Mouse (Mus musculus) forebrain, embryonic 14.5 days (tissue): ENCODE results near the gene Prrc2a. TPM values are rescaled to one million over a fixed set of nuclear protein-coding genes. Genes with fewer than 3 reads are reported as not detected.

Experiments
- ATAC-seq: fragments of 200-750 bp; cut with Nextera tagmentation; 2 replicates; pipeline ENCODE4 v1.8.0; 2017; ENCODE audit warnings: mild to moderate bottlenecking, moderate library complexity
- DNase-seq: peaks from one replicate; pipeline ENCODE4 v3.0.0-alpha.2; 2015; ENCODE audit warnings: low spot score
- H3K27ac ChIP-seq: fragments of 300-500 bp; sonication (generic); 2 replicates; pipeline ENCODE4 v1.5.1; 2014; ENCODE audit warnings: low read depth, mild to moderate bottlenecking, control low read depth, low read length, moderate library complexity
- H3K27me3 ChIP-seq: fragments of 300-500 bp; sonication (generic); replicated peaks from 2 replicates; pipeline ENCODE4 v1.6.1; 2014; ENCODE audit warnings: low read length, control low read depth, mixed read lengths; ENCODE audit not compliant: control insufficient read depth, insufficient read depth
- H3K36me3 ChIP-seq: fragments of 300-500 bp; sonication (generic); 2 replicates; pipeline ENCODE4 v1.6.1; 2014; ENCODE audit warnings: low read length, control low read depth; ENCODE audit not compliant: control insufficient read depth, insufficient read depth
- H3K4me1 ChIP-seq: fragments of 300-500 bp; sonication (generic); 2 replicates; pipeline ENCODE4 v1.6.1; 2014; ENCODE audit warnings: antibody characterized with exemption, low read length, control low read depth; ENCODE audit not compliant: control insufficient read depth, insufficient read depth
- H3K4me2 ChIP-seq: fragments of 300-500 bp; sonication (generic); 2 replicates; pipeline ENCODE4 v1.6.1; 2014; ENCODE audit warnings: mild to moderate bottlenecking, control low read depth, low read length
- H3K4me3 ChIP-seq: fragments of 300-500 bp; sonication (generic); 2 replicates; pipeline ENCODE4 v1.5.1; 2014; ENCODE audit warnings: low read depth, low read length, control low read depth
- H3K9ac ChIP-seq: fragments of 300-500 bp; sonication (generic); 2 replicates; pipeline ENCODE4 v1.6.1; 2014; ENCODE audit warnings: mild to moderate bottlenecking, low read length, control low read depth, moderate library complexity
- H3K9me3 ChIP-seq: fragments of 300-500 bp; sonication (generic); replicated peaks from 2 replicates; pipeline ENCODE4 v1.6.1; 2016; ENCODE audit warnings: low read length, control low read depth, mixed read lengths; ENCODE audit not compliant: control insufficient read depth
- WGBS: fragments of 180-500 bp; shearing (Covaris S2); extraction: QIAGEN DNeasy Blood & Tissue Kit; methylation state at CpG from one replicate; pipeline ENCODE4 v1.1.7; 2014; 5-methylcytosine and 5-hydroxymethylcytosine counted together
- polyA plus RNA-seq: library from polyadenylated mRNA; unstranded; fragments of >200 nt; fragmentation: Nextera tagmentation; extraction: Ambion mirVana; gene quantifications from 2 replicates; pipeline ENCODE4 v1.2.1, GENCODE M21; 2014

The Prrc2a gene
- polyA plus RNA-seq, 1 experiment from 2014 or later: 117 TPM

DNA sequence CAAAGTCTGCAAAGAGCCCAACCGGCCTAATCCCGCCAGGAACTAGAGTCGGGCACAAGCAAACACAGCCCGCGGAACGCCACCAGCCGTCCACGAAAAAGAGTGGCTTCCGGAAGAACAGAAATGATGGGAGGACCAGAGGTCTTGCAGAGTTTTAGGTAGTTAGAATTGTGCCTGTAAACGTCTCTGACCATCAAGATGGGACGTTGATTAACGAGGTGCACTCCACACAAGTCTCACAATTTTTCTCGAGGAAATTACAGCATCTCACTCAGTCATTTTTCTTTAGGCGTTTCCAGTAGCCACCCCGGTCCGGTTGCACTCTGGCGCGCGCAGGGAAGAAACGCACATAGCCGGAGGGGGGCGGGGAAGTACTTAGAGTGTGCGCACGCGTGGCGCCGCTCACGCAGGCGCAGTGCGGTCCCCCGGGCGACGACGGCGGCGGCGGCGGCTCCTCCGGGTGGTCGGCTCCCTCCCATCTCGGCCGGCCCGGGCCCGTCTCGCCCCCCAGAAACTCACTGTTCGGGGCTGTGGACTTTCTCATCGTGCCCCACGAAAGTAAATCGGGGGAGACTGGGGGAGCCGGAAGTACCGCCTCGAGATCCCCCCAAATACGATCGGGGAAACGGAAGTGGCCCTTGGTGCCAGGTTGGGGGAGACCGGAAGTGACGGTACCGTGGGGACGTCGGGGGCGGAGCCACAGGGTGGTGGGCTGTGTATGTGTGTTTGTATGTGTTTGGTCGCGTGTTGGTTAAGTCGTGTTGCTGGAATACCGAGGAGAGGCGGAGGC lies 29.7 kb downstream of the Prrc2a start, which contains the start of gene Bag6:
Bag6 (plus strand) TSS at position 378 of the 790 bp plus-strand sequence.
- peaks cover 23% of the 10 kb centered on the region for H3K36me3 ChIP-seq
- ATAC-seq: peak; percentile 95
- peak; percentile 97 for DNase-seq
- H3K27ac ChIP-seq: peak within 1 kb of the TSS; percentile 89
- no peaks in the 10 kb centered on the region for H3K27me3 ChIP-seq
- peak within 1 kb of the TSS; percentile 74 for H3K4me3 ChIP-seq
- WGBS: under 1% methylated on average over 66 of the region's 66 CpGs
- peak within 1 kb of the TSS; percentile 91 for H3K9ac ChIP-seq
- no peaks in the 10 kb centered on the region for H3K9me3 ChIP-seq
- H3K4me2 ChIP-seq: peak within 1 kb of the TSS; percentile 93
- peaks cover 9% of the 10 kb centered on the region for H3K4me1 ChIP-seq

DNA sequence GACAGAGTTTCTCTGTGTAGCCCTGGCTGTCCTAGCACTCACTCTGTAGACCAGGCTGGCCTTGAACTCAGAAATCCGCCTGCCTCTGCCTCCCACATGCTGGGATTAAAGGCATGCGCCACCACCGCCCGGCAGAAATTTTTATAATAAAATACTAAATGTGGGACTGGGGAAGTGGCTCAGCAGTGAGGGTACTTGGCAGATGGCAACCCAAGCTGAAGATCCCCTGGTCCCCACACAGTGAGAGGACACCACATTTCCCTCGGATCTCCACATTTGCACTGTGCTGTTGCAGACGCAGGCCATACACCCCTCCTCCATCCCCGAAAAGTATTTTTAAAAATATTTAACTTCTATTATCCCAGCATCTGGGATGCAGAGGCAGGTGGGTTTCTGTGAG lies 31.2 kb downstream of the Prrc2a start:
- H3K36me3 ChIP-seq: peaks cover 9% of the 10 kb centered on the region
- no peak for DNase-seq
- ATAC-seq: no peak
- no peak overlapping the region for H3K27ac ChIP-seq
- H3K4me1 ChIP-seq: peaks cover 9% of the 10 kb centered on the region
- no peak overlapping the region for H3K4me3 ChIP-seq
- H3K9ac ChIP-seq: no peak overlapping the region
- H3K4me2 ChIP-seq: no peak overlapping the region
- H3K9me3 ChIP-seq: no peaks in the 10 kb centered on the region
- no peaks in the 10 kb centered on the region for H3K27me3 ChIP-seq
- 96% methylated on average over 7 of the region's 7 CpGs for WGBS

DNA sequence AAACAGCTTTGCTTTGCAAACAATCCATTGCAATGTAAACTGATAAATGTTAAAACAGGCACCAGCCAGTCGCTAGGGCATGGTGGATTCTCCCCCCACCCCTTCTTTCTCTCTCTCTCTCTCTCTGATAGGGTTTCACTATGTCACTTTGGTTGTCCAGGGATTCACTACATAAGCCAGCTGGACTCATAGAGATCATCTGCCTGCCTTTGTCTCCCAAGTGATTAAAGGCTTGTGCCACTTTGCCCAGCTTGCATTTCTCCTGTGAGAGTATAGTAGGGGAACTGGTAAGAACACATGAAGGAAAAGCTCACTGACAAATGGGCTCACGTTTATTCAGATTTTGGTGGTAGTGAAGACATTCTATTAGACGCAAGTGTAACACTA lies 32.5 kb downstream of the Prrc2a start:
- Histone ChIP-seq H3K4me3 (no peak overlapping the region), H3K36me3 (0 out of 2 replicates have a peak, but pooled peaks cover 10% of the 10 kb centered on the region), H3K9me3 (no peaks in the 10 kb centered on the region), H3K4me2 (no peak overlapping the region), H3K4me1 (peaks cover 8% of the 10 kb centered on the region), H3K27me3 (no peaks in the 10 kb centered on the region), H3K27ac (no peak overlapping the region), H3K9ac (no peak overlapping the region)
- DNase-seq: no peak
- WGBS: 81% methylated on average over 3 of the region's 3 CpGs
- ATAC-seq: no peak

DNA sequence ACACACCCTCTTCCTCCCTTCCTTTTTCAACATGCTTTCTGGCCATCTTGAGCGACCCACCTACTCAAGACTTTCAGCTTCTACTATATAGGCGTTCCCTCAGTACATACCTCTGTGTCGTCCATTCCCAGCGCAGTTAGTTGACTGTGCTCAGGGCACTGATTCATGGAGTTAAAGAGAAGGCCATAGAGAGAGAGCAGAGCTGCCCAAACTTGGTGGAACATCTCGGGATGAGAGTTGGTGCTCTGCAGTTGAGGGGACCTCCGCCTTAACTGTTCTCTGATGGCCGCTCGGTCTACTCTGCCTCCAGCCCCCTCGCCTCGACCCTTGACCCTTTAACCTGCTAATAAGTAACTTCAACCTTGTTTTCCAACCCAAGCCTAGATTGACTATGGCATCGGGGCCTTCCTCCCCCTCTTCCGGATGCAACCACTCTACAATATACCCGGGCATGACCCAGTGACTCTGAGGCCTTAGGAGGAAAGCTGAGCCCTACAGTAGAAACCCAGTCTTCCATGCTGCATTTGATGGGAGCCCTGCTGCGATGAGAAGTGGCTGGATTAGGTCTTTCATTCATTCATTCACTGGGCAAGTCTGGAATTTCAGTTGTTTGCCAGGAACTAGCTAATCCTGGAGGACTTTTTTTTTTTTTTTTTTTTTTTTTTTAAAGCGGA lies 33.1 kb downstream of the Prrc2a start, which contains the start of gene Apom:
Apom (minus strand) TSS at position 551 of the 674 bp plus-strand sequence.
- H3K4me1 ChIP-seq: peaks cover 6% of the 10 kb centered on the region
- H3K4me2 ChIP-seq: no peak within 1 kb of the TSS
- 83% methylated on average over 15 of the region's 15 CpGs for whole genome bisulfite sequencing
- ATAC-seq (no peak), DNase-seq (no peak)
- 0 out of 2 replicates have a peak, but pooled peaks cover 10% of the 10 kb centered on the region for H3K36me3 ChIP-seq
- no peak within 1 kb of the TSS for H3K4me3 ChIP-seq
- no peak within 1 kb of the TSS for H3K9ac ChIP-seq
- no peaks in the 10 kb centered on the region for H3K27me3 ChIP-seq
- H3K9me3 ChIP-seq: no peaks in the 10 kb centered on the region
- H3K27ac ChIP-seq: no peak within 1 kb of the TSS

DNA sequence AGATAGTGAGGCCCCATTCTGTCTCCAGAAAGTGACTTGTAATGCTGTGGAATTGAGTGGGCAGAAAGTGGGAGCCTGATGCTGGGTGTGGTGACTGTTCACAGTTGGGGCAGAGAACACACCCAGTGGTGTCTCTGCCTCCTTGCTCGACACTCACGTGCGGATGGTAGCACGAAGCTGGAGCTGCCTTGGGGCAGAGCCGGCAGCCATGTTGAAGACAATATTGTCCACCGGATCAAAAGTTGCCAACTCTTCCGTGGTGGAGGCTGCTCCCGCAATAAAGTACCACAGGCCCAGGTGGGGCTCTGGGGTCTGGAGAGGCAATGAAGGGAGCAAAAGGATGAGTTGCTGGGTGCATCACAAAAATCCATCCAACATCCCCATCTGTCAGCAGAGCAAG lies 33.7 kb downstream of the Prrc2a start:
- ATAC-seq: no peak
- Histone ChIP-seq H3K4me3 (no peak overlapping the region), H3K4me2 (no peak overlapping the region), H3K4me1 (0 out of 2 replicates have a peak, but pooled peaks cover 4% of the 10 kb centered on the region), H3K27ac (no peak overlapping the region), H3K9ac (no peak overlapping the region), H3K27me3 (no peaks in the 10 kb centered on the region), H3K9me3 (no peaks in the 10 kb centered on the region), H3K36me3 (0 out of 2 replicates have a peak, but pooled peaks cover 10% of the 10 kb centered on the region)
- 95% methylated on average over 8 of the region's 8 CpGs for WGBS
- DNase-seq: no peak

DNA sequence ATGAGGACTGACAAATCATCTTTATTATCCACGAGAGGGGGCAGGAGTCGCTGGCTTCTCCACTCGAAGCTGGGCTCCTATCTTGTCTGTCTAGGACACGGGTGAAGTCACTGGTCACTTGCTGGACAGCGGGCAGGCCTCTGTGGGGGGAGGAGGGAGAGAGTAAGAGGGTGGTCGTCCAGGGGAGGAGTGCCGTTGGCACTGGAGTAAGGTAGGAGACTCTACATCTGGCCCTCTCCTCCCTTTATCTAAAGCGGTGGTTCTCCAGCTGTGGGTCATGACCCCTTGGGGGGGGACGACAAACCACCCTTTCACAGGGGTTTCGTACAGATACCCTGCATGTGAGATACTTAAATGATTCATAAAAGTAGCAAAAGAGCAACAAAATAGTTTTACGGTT lies 35.7 kb downstream of the Prrc2a start:
- Histone ChIP-seq H3K27me3 (no peaks in the 10 kb centered on the region), H3K36me3 (peaks cover 20% of the 10 kb centered on the region; the same call in 1 of the 2 replicates), H3K4me2 (no peak overlapping the region), H3K9ac (no peak overlapping the region), H3K9me3 (no peaks in the 10 kb centered on the region), H3K4me1 (peaks cover 7% of the 10 kb centered on the region; the same call in 1 of the 2 replicates), H3K4me3 (no peak overlapping the region), H3K27ac (no peak overlapping the region)
- no peak for ATAC-seq
- no peak for DNase-seq
- 82% methylated on average over 11 of the region's 11 CpGs for WGBS

DNA sequence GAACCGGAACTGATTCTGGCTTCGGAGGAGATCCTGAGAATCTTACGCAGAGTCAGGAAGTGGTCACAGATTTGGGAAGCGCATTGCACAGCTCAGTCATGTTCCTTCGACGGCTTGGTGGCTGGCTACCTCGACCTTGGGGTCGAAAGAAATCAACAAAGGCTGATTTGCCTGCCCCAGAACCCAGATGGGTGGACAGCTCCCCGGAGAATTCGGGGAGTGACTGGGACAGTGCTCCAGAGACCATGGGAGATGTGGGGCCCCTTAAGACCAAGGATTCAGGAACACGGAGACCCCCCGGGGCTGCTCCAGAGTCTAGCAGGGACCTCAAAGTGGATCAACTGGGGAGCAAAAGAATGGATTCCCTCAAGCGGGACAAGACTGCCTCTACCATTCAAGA lies 37.7 kb downstream of the Prrc2a start:
- H3K27ac ChIP-seq: no peak overlapping the region
- H3K9ac ChIP-seq: peak overlapping the region; percentile 84
- no peak for ATAC-seq
- H3K4me2 ChIP-seq: peak overlapping the region; percentile 62
- H3K4me3 ChIP-seq: peak overlapping the region; percentile 49
- DNase-seq: no peak
- H3K4me1 ChIP-seq: peaks cover 7% of the 10 kb centered on the region; the same call in 1 of the 2 replicates
- H3K36me3 ChIP-seq: peaks cover 26% of the 10 kb centered on the region
- no peaks in the 10 kb centered on the region for H3K27me3 ChIP-seq
- H3K9me3 ChIP-seq: no peaks in the 10 kb centered on the region
- 80% methylated on average over 13 of the region's 13 CpGs for WGBS

DNA sequence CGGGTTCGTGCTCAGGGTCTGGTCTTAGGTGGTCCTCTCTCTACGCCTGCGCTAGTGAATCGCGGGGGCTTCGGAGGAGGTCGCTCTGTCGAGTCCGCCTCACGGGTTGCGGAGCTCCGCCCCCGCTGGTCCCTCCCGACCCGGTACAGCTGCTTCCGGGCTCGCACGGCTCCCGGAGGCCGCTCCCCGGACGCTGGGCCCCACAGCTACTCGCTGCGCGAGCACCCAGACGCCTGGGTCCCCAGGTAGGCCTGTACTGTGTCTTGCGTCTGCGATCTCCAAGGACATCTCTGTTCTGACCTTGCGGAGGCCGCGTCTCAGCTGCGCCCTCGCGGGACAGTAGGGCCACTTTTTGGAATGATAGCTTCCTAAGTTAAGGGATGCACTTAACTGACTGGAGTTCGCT lies 38.5 kb downstream of the Prrc2a start, which contains the start of gene D17H6S53E:
D17H6S53E (plus strand) TSS at position 168 of the 406 bp plus-strand sequence.
- Histone ChIP-seq H3K36me3 (peaks cover 26% of the 10 kb centered on the region), H3K9me3 (no peaks in the 10 kb centered on the region), H3K27me3 (no peaks in the 10 kb centered on the region), H3K4me3 (peak within 1 kb of the TSS; percentile 49), H3K4me2 (peak within 1 kb of the TSS; percentile 62), H3K27ac (peak within 1 kb of the TSS; percentile 45), H3K9ac (peak within 1 kb of the TSS; percentile 84), H3K4me1 (peaks cover 7% of the 10 kb centered on the region; the same call in 1 of the 2 replicates)
- DNase-seq (peak; percentile 78), ATAC-seq (peak; percentile 47)
- 1% methylated on average over 36 of the region's 36 CpGs for WGBS
